Mouse (Mus musculus): ENCODE data around the gene Nav2.

GRCm38 (mm10) chr7:49636491-49637115 is 728.1 kb downstream of the Nav2 start, which contains the start of gene Dbx1:
- no peak for TF ChIP-seq GATA1 (IDR thresholded peaks at IDR 0.05; ENCODE audit: borderline replicate concordance, low read length)
- no peak for TF ChIP-seq FLI1 (IDR thresholded peaks at IDR 0.05; ENCODE audit: low read length)
